Comparison of ENCODE assay signal across 9 mouse cellular contexts in the genomic region with DNA sequence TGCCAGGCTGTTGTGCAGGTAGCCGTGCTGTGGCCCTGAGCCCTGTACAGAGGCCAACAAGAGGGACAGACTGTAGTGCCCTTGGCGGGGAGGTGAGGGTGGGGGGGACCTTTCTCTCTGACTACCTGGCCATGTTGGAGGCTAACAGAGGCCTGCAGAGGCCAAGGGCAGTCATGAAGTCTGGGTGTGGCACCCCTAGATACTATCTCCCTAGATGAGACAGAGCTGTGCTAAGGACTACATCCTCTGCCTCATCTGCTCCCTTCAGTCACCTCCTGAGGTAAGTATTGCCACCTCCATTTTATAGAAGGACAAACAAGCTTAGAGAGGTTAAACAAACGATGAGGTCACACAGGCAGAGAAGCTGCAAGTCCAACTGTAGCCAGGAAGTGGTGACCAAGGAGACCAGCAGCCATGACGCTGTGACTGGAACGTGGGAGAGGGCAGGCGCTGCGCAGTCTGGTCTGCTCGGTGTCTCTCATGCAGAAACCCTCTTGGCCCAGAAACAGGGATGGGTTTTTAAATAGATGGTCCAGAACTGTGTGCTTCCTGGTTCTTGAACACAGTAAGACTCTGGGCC. TPM values are rescaled to one million over a fixed set of nuclear protein-coding genes. Genes with fewer than 3 reads are reported as not detected.
DNase-seq lines count a peak whose midpoint lies in the region; ATAC-seq and TF ChIP-seq lines count a peak whose summit lies in the region.
"Had no signal": no experiment of that assay in that cellular context is flagged by ENCODE, and none has a peak within 500 bp of the region (broad histone marks: within the 10 kb centered on the region; RNA-seq: fewer than 3 reads in every experiment).

No protein-coding gene starts in this region.

- peak overlapping the region; percentile 21; the same call in 1 of the 2 replicates for H3K27ac ChIP-seq in liver, adult 2 months (replicated peaks; ENCODE audit: insufficient read depth, low read depth, low read length)
- peak overlapping the region; percentile 80 for H3K27ac ChIP-seq in heart, embryonic 13.5 days (replicated peaks)
- H3K27ac ChIP-seq in limb, embryonic 12.5 days, result no peak overlapping the region
- H3K27ac ChIP-seq in small intestine, adult 2 months (ENCODE audit: insufficient read depth, low read depth, low read length), result peak overlapping the region; percentile 74
- H3K27ac ChIP-seq: limb, embryonic 13.5 days had no signal

- no peak for DNase-seq in liver, adult 2 months (ENCODE audit: extremely low read depth, low read depth, low spot score)
- no peak for DNase-seq in liver
- DNase-seq in adrenal gland, postnatal 25 days, result no peak
- no peak for DNase-seq in urinary bladder, postnatal 25 days (ENCODE audit: low spot score)

- 61% methylated on average over 8 of the region's 8 CpGs for WGBS in liver, adult 2 months
- 66% methylated on average over 8 of the region's 8 CpGs for WGBS in heart, embryonic 13.5 days
- WGBS in limb, embryonic 12.5 days, result 89% methylated on average over 8 of the region's 8 CpGs
- WGBS in small intestine, adult 2 months, result 56% methylated on average over 8 of the region's 8 CpGs

- ATAC-seq in heart, embryonic 13.5 days (ENCODE audit: extremely low read depth, insufficient number of reproducible peaks, low FRiP score, low TSS enrichment), result no peak
- ATAC-seq in limb, embryonic 12.5 days (ENCODE audit: insufficient number of reproducible peaks, insufficient read depth, low FRiP score, low TSS enrichment, low read depth), result no peak
- no peak for ATAC-seq in erythroid progenitor cell, adult 5-6 weeks (replicated peaks; ENCODE audit: low FRiP score, poor library complexity, severe bottlenecking)

- H3K9me3 ChIP-seq in heart, embryonic 13.5 days, result no peaks in the 10 kb centered on the region
- H3K9me3 ChIP-seq in limb, embryonic 12.5 days, result no peaks in the 10 kb centered on the region
- H3K9me3 ChIP-seq: limb, embryonic 13.5 days had no signal

- no peak for TF ChIP-seq POLR2A in liver, adult 2 months (IDR thresholded peaks at IDR 0.05; ENCODE audit: extremely low read depth, insufficient read depth, low read length)
- TF ChIP-seq POLR2A in small intestine, adult 2 months (IDR thresholded peaks at IDR 0.05; ENCODE audit: low read depth, low read length), result no peak

- no peak overlapping the region for H3K4me3 ChIP-seq in liver, adult 2 months (ENCODE audit: insufficient read depth, low read depth, low read length)
- H3K4me3 ChIP-seq in heart, embryonic 13.5 days, result no peak overlapping the region
- no peak overlapping the region for H3K4me3 ChIP-seq in limb, embryonic 12.5 days (replicated peaks)
- 0 out of 2 replicates have a peak overlapping the region, but pooled peaks have one; percentile 2 for H3K4me3 ChIP-seq in small intestine, adult 2 months (ENCODE audit: low read depth, low read length)
- H3K4me3 ChIP-seq: limb, embryonic 13.5 days had no signal

- TF ChIP-seq CTCF in liver, adult 2 months (IDR thresholded peaks at IDR 0.05; ENCODE audit: low read depth, low read length), result no peak
- TF ChIP-seq CTCF in small intestine, adult 2 months (IDR thresholded peaks at IDR 0.05; ENCODE audit: extremely low read depth, insufficient read length, insufficient replicate concordance, low read depth, low read length), result no peak

- H3K4me2 ChIP-seq in heart, embryonic 13.5 days, result no peak overlapping the region
- H3K4me2 ChIP-seq in limb, embryonic 12.5 days, result no peak overlapping the region
- H3K4me2 ChIP-seq: limb, embryonic 13.5 days had no signal

- H3K79me2 ChIP-seq in liver, adult 2 months (ENCODE audit: control insufficient read depth, insufficient read depth, low read length), result no peaks in the 10 kb centered on the region

- H3K4me1 ChIP-seq in liver, adult 2 months (ENCODE audit: control insufficient read depth, insufficient read depth, low read length), result 0 out of 2 replicates have a peak, but pooled peaks cover 2% of the 10 kb centered on the region
- H3K4me1 ChIP-seq in heart, embryonic 13.5 days, result peaks cover 34% of the 10 kb centered on the region
- H3K4me1 ChIP-seq in limb, embryonic 12.5 days (replicated peaks), result 0 out of 2 replicates have a peak, but pooled peaks cover 4% of the 10 kb centered on the region
- H3K4me1 ChIP-seq in small intestine, adult 2 months (ENCODE audit: control insufficient read depth, insufficient read depth, insufficient read length, low read length), result peaks cover 25% of the 10 kb centered on the region
- H3K4me1 ChIP-seq: limb, embryonic 13.5 days had no signal

- H3K9ac ChIP-seq in liver, adult 2 months (ENCODE audit: low read depth, low read length), result no peak overlapping the region
- 0 out of 2 replicates have a peak overlapping the region, but pooled peaks have one; percentile 20 for H3K9ac ChIP-seq in heart, embryonic 13.5 days
- 0 out of 2 replicates have a peak overlapping the region, but pooled peaks have one; percentile 18 for H3K9ac ChIP-seq in limb, embryonic 12.5 days (replicated peaks)
- H3K9ac ChIP-seq: limb, embryonic 13.5 days had no signal

- peaks cover 2% of the 10 kb centered on the region; the same call in 1 of the 2 replicates for H3K36me3 ChIP-seq in liver, adult 2 months (ENCODE audit: control insufficient read depth, insufficient read depth, low read length)
- peaks cover 96% of the 10 kb centered on the region for H3K36me3 ChIP-seq in heart, embryonic 13.5 days
- H3K36me3 ChIP-seq in limb, embryonic 12.5 days, result peaks cover 98% of the 10 kb centered on the region
- peaks cover 18% of the 10 kb centered on the region; the same call in 1 of the 2 replicates for H3K36me3 ChIP-seq in small intestine, adult 2 months (ENCODE audit: control insufficient read depth, insufficient read depth, low read length)

- H3K27me3 ChIP-seq in liver, adult 2 months (ENCODE audit: control insufficient read depth, insufficient read depth, low read length), result no peaks in the 10 kb centered on the region
- H3K27me3 ChIP-seq in heart, embryonic 13.5 days (replicated peaks), result no peaks in the 10 kb centered on the region
- H3K27me3 ChIP-seq in limb, embryonic 12.5 days, result no peaks in the 10 kb centered on the region
- H3K27me3 ChIP-seq in small intestine, adult 2 months (ENCODE audit: control insufficient read depth, insufficient read depth, low read length), result no peaks in the 10 kb centered on the region
- H3K27me3 ChIP-seq: limb, embryonic 13.5 days had no signal

RNA-seq across cellular contexts. Expression of a gene that starts 22.5 kb away (rescaled TPM):
- 8.5 and 10.8 TPM in 2 replicates for total RNA-seq in liver, adult 2 months (2014; rRNA removed)
- 0.75 and 0.89 TPM in 2 replicates for polyA plus RNA-seq in liver, adult 2 months (2012; rRNA removed)
- polyA plus RNA-seq in heart, embryonic 13.5 days (2015; fragmentation: Nextera tagmentation; extraction: Ambion mirVana), result 1.7 and 2.0 TPM in 2 replicates
- polyA plus RNA-seq in limb, embryonic 12.5 days (2016; fragmentation: Nextera tagmentation; extraction: Ambion mirVana), result 1.5 and 2.0 TPM in 2 replicates
- 9.4 and 28.5 TPM in 2 replicates for polyA plus RNA-seq in small intestine, adult 2 months (2012; rRNA removed)
- not detected in 2 replicates for total RNA-seq in erythroid progenitor cell, adult 5-6 weeks (2015; ENCODE audit: low replicate concordance)
- total RNA-seq in erythroid progenitor cell, adult 5-6 weeks (2017; ENCODE audit: low replicate concordance), result not detected in 2 replicates
- 2.2 and 3.1 TPM in 2 replicates for total RNA-seq in adrenal gland, postnatal 25 days (2021)

RNA-seq across cellular contexts. Expression of a gene that starts 34.4 kb away (rescaled TPM):
- 6.0 and 10.1 TPM in 2 replicates for total RNA-seq in liver, adult 2 months (2014; rRNA removed)
- polyA plus RNA-seq in liver, adult 2 months (2012; rRNA removed), result 46.8 and 48.7 TPM in 2 replicates
- 65.8 and 72.7 TPM in 2 replicates for polyA plus RNA-seq in heart, embryonic 13.5 days (2015; fragmentation: Nextera tagmentation; extraction: Ambion mirVana)
- polyA plus RNA-seq in limb, embryonic 12.5 days (2016; fragmentation: Nextera tagmentation; extraction: Ambion mirVana), result 54.7 and 63.8 TPM in 2 replicates
- polyA plus RNA-seq in small intestine, adult 2 months (2012; rRNA removed), result 80.3 and 168 TPM in 2 replicates
- total RNA-seq in erythroid progenitor cell, adult 5-6 weeks (2015; ENCODE audit: low replicate concordance), result 0.84 and 3.6 TPM in 2 replicates
- 0.39 TPM in 1 of 2 replicates, not detected in the other for total RNA-seq in erythroid progenitor cell, adult 5-6 weeks (2017; ENCODE audit: low replicate concordance)
- total RNA-seq in adrenal gland, postnatal 25 days (2021), result 47.1 and 54.5 TPM in 2 replicates

RNA-seq across cellular contexts. Expression of a gene that starts 40.8 kb away (rescaled TPM):
- total RNA-seq in liver, adult 2 months (2014; rRNA removed), result 16.3 and 29.3 TPM in 2 replicates
- 24.5 and 25.1 TPM in 2 replicates for polyA plus RNA-seq in liver, adult 2 months (2012; rRNA removed)
- 12.2 and 12.7 TPM in 2 replicates for polyA plus RNA-seq in heart, embryonic 13.5 days (2015; fragmentation: Nextera tagmentation; extraction: Ambion mirVana)
- polyA plus RNA-seq in limb, embryonic 12.5 days (2016; fragmentation: Nextera tagmentation; extraction: Ambion mirVana), result 11.0 and 11.9 TPM in 2 replicates
- 24.1 and 40.2 TPM in 2 replicates for polyA plus RNA-seq in small intestine, adult 2 months (2012; rRNA removed)
- total RNA-seq in erythroid progenitor cell, adult 5-6 weeks (2015; ENCODE audit: low replicate concordance), result 3.8 and 4.3 TPM in 2 replicates
- total RNA-seq in erythroid progenitor cell, adult 5-6 weeks (2017; ENCODE audit: low replicate concordance), result 2.1 and 7.5 TPM in 2 replicates
- total RNA-seq in adrenal gland, postnatal 25 days (2021), result 28.4 and 31.9 TPM in 2 replicates
